Mouse (Mus musculus) spleen, adult 2 months (tissue): Measurements from ENCODE around the gene Hspa1a. TPM values are rescaled to one million over a fixed set of nuclear protein-coding genes. Genes with fewer than 3 reads are reported as not detected.
"Not testable (repeated sequence)": the region's sequence is repeated elsewhere in the genome, so short reads cannot be mapped to it uniquely, and the experiment has no call there.

ENCODE experiments used
- DNase-seq, 2 experiments: peaks; one replicate each; pipeline versions ENCODE4 v3.0.0 to v3.0.0-alpha.2; 2012 to 2021; ENCODE audit warnings: low spot score in 2 of 2, low read depth in 1 of 2
- H3K27ac ChIP-seq: fragments of 200-500 bp; 2 replicates; pipeline ENCODE4 v1.5.1; 2012; ENCODE audit warnings: low read length, inconsistent platforms; ENCODE audit not compliant: insufficient read depth
- H3K27me3 ChIP-seq: fragments of 200-500 bp; 2 replicates; pipeline ENCODE4 v1.6.1; 2012; ENCODE audit warnings: mild to moderate bottlenecking, moderate library complexity, low read length, inconsistent platforms; ENCODE audit not compliant: control insufficient read depth, insufficient read depth
- H3K36me3 ChIP-seq: fragments of 200-500 bp; 2 replicates; pipeline ENCODE4 v1.6.1; 2012; ENCODE audit warnings: mild to moderate bottlenecking, low read length, inconsistent platforms; ENCODE audit not compliant: control insufficient read depth, insufficient read depth
- H3K4me1 ChIP-seq: fragments of 200-500 bp; 2 replicates; pipeline ENCODE4 v1.6.1; 2011; ENCODE audit warnings: inconsistent platforms; ENCODE audit not compliant: control insufficient read depth, insufficient read depth, insufficient read length
- H3K4me3 ChIP-seq: fragments of 200-500 bp; 2 replicates; pipeline ENCODE4 v1.5.1; 2011; ENCODE audit warnings: mild to moderate bottlenecking, inconsistent platforms; ENCODE audit not compliant: insufficient read depth, insufficient read length; ENCODE audit errors: extremely low read depth
- CTCF ChIP-seq: fragments of 200-500 bp; IDR thresholded peaks from 2 replicates; pipeline ENCODE4 v1.5.1; 2011; ENCODE audit warnings: mild to moderate bottlenecking, inconsistent platforms; ENCODE audit not compliant: insufficient read depth, insufficient read length, insufficient replicate concordance; ENCODE audit errors: extremely low read depth
- POLR2A ChIP-seq: fragments of 200-500 bp; IDR thresholded peaks from 2 replicates; pipeline ENCODE4 v1.6.1; 2011; ENCODE audit warnings: low read depth, low read length, inconsistent platforms
- WGBS: fragments of 180-500 bp; shearing (Covaris S2); methylation state at CpG from one replicate; pipeline ENCODE4 v1.1.7; 2018; 5-methylcytosine and 5-hydroxymethylcytosine counted together
- polyA plus RNA-seq: library from polyadenylated mRNA; depleted of rRNA; stranded (reverse); fragments of >200 nt; gene quantifications from 2 replicates; pipeline ENCODE4 v1.2.3, GENCODE M21; 2012

The Hspa1a gene
- polyA plus RNA-seq, 1 experiment, result 6.7 TPM

DNA sequence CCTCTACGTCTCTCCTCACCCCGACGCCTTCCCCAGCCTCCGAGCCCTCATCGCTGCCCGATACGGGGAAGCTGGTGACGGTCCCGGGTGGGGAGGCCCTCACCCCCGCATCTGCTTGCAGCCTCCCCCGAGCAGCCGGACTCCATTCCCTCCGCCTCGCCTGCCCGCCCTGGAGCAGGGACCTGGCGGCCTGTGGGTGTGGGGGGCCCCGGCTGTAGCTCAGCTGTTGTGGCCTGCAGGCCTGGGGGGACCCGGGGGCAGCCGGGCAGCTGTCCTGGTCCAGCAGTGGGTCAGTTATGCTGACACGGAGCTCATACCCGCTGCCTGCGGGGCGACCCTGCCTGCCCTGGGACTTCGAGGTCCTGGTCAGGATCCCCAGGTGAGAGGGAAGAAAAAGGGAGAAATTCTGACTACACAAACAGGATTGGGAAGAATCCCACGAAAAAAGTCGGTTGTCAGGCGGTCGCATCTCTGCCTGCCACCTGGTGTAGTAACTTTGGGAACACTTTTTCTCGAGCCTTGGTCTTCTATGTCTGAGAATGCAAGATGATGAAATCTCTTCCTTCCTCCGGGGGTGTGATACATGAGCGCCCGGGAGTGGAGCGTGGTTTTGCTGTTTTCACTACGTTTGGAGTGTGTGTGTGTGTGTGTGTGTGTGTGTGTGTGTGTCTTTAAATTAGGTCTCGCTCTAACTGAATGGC lies 29.6 kb upstream of the Hspa1a start:
- H3K4me1 ChIP-seq, result no peaks in the 10 kb centered on the region; the same call in 1 of the 2 replicates
- peak overlapping the region; percentile 100 for H3K27ac ChIP-seq
- peaks cover 33% of the 10 kb centered on the region for H3K36me3 ChIP-seq
- no peaks in the 10 kb centered on the region for H3K27me3 ChIP-seq
- peak in 1 of 2 experiments; percentile 39 for DNase-seq
- under 1% methylated on average over 35 of the region's 35 CpGs for WGBS
- TF ChIP-seq CTCF, result no peak
- TF ChIP-seq POLR2A, result 0 out of 2 replicates have a peak, but pooled peaks have one; percentile 14
- H3K4me3 ChIP-seq, result peak overlapping the region; percentile 86

DNA sequence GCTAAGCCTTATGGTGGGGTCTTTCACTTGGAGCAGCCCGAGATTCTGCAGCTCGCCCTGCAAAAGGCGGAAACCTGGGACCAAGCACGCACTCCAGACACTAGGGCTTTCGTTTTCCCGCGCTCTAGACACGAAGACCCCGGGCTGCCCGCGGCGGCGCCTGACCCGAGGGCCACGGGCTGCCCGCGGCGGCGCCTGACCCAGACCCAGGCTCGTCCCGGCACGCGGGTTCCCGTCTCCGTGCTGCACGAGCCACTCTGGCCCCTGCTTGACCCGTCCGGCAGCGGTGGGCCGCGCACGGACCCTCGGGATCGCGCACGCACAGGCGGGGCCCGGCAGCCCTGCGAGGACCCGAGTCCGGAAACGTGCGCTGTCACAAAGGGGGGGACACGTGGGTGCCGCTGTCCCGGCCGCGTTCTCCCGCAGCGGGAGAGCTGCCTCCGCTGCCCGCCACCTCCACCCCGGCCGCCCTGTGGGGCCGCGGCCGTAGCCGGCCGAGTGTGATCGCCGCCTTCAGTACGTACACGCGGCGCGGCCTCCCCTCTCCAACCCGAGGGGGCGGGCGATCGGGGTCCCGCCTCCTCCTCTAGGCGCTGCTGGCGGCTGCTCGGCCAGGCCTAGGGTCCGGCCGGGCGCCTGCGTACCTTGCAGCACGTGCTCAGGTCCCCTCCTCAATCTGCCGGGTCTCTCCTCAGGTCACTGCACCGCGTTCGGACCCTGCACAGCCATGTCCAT lies 28.9 kb upstream of the Hspa1a start, which contains the start of gene Vars:
Vars (plus strand) TSS at position 271 of the 735 bp plus-strand sequence.
- Histone ChIP-seq H3K27me3 (no peaks in the 10 kb centered on the region), H3K36me3 (peaks cover 34% of the 10 kb centered on the region), H3K27ac (peak within 1 kb of the TSS; percentile 100), H3K4me1 (no peaks in the 10 kb centered on the region; the same call in 1 of the 2 replicates), H3K4me3 (peak within 1 kb of the TSS; percentile 86)
- peak; percentile 71 to 76 for DNase-seq
- TF ChIP-seq CTCF, result no peak
- TF ChIP-seq POLR2A, result peak; percentile 87
- WGBS, result under 1% methylated on average over 82 of the region's 83 CpGs

DNA sequence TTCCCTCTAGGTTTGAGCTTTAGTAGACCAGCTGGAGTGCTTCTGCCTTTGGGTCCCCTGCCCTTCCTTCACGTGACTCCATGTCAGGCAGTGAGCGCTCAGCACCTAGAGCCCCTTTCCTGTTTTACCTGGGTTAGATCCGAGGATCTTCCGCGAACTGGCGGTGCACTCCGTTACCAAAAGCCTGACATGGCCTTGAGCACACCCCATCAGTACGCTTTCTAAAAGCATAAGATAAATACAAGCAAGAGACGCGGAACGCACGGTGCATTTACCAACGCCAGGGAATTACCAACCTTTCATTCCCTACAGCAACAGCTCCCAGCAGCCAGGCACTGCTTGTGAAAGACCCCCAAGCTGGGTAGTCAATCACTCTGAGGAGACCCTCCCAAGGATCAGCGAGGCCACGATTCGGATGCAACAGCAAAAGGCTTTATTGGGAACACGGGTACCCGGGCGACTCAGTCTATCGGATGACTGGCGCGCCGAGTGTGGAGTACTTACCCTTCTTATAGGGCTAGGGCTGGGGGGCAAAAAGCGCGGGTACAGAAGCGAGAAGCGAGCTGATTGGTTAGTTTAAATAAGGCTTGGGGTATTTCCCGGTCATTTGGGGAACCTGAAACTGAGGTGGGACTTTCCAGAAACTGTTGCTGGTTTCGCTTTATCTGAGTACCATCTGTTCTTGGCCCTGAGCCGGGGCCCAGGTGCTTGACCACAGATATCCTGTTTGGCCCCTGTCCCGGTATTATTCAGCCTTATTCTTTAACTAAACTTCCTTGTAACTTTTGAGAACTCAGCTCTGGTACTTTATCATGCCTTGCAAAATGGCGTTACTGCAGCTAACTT lies 28.1 kb upstream of the Hspa1a start:
- DNase-seq, result peak; percentile 54 to 64
- peak; percentile 57; the same call in 1 of the 2 replicates for TF ChIP-seq POLR2A
- WGBS, result 3% methylated on average over 30 of the region's 32 CpGs
- H3K27ac ChIP-seq, result peak overlapping the region; percentile 100
- not testable (repeated sequence) for H3K27me3 ChIP-seq, H3K4me1 ChIP-seq
- H3K4me3 ChIP-seq, result peak overlapping the region; percentile 86
- peaks cover 27% of the 10 kb centered on the region for H3K36me3 ChIP-seq

DNA sequence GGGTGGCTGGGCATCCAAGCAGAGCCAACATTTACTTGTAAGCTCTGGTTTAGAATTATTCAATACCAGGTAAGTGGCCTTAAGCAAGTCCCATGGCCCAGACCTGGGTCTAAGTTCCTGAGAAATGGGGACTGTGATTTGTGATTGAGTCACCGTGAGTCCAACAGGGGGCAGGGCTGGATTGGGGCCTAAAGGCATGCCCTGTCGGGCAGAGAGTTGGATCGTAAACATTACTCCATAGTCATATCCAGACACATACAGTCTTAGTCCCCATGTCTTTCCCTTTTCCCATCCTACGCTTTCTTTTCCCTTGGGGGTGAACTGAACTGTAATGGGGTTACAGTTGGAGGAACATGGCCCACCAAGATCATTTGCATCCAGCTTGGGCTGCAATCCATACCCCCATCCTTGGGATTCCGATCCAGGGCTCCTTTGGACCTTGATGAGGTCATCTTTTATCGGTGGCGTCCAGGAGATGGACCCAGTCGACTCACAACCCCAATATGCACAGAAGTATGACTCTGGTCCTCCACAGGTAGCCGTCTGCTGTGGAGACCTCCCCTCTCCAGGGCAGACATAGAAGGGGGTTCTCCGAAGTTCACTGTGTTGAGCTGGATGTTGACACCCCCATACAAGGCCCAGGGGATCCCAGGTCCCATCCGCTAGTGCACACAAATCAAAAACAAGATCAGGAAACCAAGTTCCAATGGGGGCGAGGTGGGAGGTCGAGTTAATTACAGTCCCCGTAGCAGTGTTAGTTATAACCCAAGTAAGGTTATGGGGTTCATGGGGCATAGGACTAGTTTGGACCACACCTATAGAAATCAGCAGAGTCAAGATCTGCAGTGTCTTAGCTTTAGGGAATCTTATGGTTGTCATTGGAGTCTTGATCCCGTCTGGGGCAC lies 26.8 kb upstream of the Hspa1a start:
- H3K4me3 ChIP-seq, result peak overlapping the region; percentile 61
- TF ChIP-seq POLR2A, result no peak
- no peak for TF ChIP-seq CTCF
- no peaks in the 10 kb centered on the region for H3K27me3 ChIP-seq
- H3K4me1 ChIP-seq, result no peaks in the 10 kb centered on the region; the same call in 1 of the 2 replicates
- H3K36me3 ChIP-seq, result peaks cover 16% of the 10 kb centered on the region
- 46% methylated on average over 15 of the region's 15 CpGs for WGBS
- H3K27ac ChIP-seq, result peak overlapping the region; percentile 87
- DNase-seq, result no peak

DNA sequence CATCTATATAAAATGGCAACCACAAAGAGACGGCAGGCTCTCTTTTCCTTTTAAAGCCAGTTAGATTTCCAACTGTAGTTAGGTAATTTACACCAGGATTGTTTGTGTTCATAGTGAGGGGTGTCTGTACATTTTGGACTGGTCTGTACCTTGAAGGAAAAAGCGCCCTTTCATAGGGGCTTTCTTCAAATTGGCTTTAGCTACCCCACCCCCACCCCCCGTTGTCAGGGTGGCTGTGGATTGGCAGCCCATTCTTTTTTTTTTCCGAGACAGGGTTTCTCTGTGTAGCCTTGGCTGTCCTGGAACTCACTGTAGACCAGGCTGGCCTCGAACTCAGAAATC lies 25.2 kb upstream of the Hspa1a start:
- no peak overlapping the region for H3K27ac ChIP-seq
- H3K4me1 ChIP-seq, result no peaks in the 10 kb centered on the region; the same call in 1 of the 2 replicates
- no peaks in the 10 kb centered on the region for H3K27me3 ChIP-seq
- H3K36me3 ChIP-seq, result peaks cover 16% of the 10 kb centered on the region
- H3K4me3 ChIP-seq, result peak overlapping the region; percentile 36
- no peak for DNase-seq
- WGBS, result 73% methylated on average over 5 of the region's 5 CpGs
- TF ChIP-seq POLR2A (no peak), CTCF (no peak)

DNA sequence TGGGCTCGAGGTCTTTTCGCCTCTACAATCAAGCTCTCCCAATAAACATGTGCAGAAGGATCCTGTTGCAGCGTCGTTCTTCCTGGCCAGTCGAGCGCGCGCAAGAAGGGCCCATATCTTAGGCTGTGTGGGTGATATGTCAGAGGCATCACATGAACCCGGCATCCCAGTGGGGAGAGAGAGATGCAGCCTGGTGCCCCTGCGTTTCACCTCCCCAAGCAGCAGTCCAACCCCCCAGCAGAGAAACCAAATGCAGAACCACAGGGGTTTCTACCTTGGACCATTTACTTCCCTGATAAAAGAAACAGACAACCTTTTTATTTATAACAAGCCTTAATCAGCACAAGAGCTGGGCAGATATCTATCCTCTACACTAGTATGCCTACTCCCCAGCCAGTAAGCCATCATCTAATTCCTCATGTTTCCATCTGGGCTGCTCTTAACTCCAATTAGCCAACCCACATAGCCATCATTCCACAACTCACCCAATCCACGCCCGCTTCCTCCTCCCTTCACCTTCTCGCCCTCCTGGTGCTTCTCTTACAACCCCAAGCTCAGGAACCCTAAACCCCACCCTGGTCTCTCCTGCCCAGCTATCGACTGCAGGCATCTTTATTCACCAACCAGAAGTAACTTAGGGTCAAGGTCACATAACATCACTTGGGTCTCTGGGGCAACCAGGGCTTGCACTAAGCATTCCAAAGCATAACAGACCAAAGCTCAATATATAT lies 24.6 kb upstream of the Hspa1a start:
- Histone ChIP-seq H3K36me3 (peaks cover 16% of the 10 kb centered on the region), H3K27me3 (no peaks in the 10 kb centered on the region), H3K4me3 (peak overlapping the region; percentile 32), H3K4me1 (no peaks in the 10 kb centered on the region; the same call in 1 of the 2 replicates), H3K27ac (no peak overlapping the region)
- no peak for DNase-seq
- TF ChIP-seq CTCF (no peak), POLR2A (no peak)
- WGBS, result 79% methylated on average over 14 of the region's 14 CpGs

DNA sequence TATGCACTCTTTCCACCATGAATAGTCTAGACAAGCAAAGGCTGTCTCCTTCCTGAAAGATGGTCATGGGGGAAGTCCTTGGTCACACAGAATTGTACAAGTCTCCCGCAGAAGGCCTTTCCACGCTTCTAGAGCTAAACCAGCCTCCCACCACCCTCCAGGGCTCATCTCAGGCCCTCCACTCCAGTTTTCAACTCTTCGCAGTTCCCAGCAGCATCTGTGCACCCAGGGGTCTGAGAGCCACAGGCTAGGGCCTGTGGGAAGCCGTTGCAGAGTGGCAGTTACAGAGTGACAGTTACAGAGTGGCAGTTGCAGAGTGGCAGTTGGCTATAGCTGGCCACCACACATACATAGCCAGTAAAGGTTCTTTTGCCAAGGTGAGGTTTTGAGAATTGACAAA lies 24.0 kb upstream of the Hspa1a start:
- H3K27ac ChIP-seq, result 0 out of 2 replicates have a peak overlapping the region, but pooled peaks have one; percentile 20

DNA sequence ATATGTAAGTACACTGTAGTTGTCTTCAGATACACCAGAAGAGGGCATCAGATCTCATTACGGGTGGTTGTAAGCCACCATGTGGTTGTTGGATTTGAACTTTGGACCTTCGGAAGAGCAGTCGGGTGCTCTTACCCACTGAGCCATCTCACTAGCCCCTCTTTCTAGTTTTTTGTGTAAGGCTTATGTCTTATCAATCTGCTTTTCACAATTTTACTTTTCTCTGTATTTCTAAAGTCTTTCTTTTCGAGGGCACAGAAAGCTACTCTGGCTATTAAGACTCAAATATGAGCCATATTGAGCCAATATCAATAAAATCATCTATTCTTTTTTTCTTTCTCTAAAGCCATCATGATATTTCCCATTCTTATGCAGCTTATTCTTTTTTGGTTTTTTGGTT lies 23.2 kb upstream of the Hspa1a start:
- H3K4me3 ChIP-seq, H3K4me1 ChIP-seq, H3K27ac ChIP-seq, DNase-seq, H3K27me3 ChIP-seq: not testable (repeated sequence)
- WGBS, result 78% methylated on average over 4 of the region's 4 CpGs
- H3K36me3 ChIP-seq, result peaks cover 16% of the 10 kb centered on the region

More for the DNA sequence above, 24.0 kb upstream of the Hspa1a start:
- WGBS, result 64% methylated on average over 4 of the region's 4 CpGs
- H3K36me3 ChIP-seq, result peaks cover 16% of the 10 kb centered on the region
- not testable (repeated sequence) for H3K4me3 ChIP-seq, H3K4me1 ChIP-seq, H3K27me3 ChIP-seq, DNase-seq
